Mouse (Mus musculus) neural tube, embryonic 14.5 days (tissue): ENCODE results near the gene Krtap4-2. TPM values are rescaled to one million over a fixed set of nuclear protein-coding genes. Genes with fewer than 3 reads are reported as not detected.
"Not testable (repeated sequence)": the region's sequence is repeated elsewhere in the genome, so short reads cannot be mapped to it uniquely, and the experiment has no call there.

Source experiments
- ATAC-seq: fragments of 200-750 bp; cut with Nextera tagmentation; 2 replicates; pipeline ENCODE4 v1.8.0; 2017; ENCODE audit warnings: low read depth, mild to moderate bottlenecking, moderate TSS enrichment, moderate library complexity
- H3K27ac ChIP-seq: fragments of 300-500 bp; sonication (generic); 2 replicates; pipeline ENCODE4 v1.5.1; 2014; ENCODE audit warnings: low read depth, mild to moderate bottlenecking, control low read depth, low read length, moderate library complexity, mixed read lengths
- H3K27me3 ChIP-seq: fragments of 300-500 bp; sonication (generic); 2 replicates; pipeline ENCODE4 v1.6.1; 2014; ENCODE audit warnings: low read length; ENCODE audit not compliant: control insufficient read depth, insufficient read depth
- H3K36me3 ChIP-seq: fragments of 300-500 bp; sonication (generic); 2 replicates; pipeline ENCODE4 v1.6.1; 2014; ENCODE audit warnings: low read length, mixed read lengths; ENCODE audit not compliant: control insufficient read depth, insufficient read depth
- H3K4me1 ChIP-seq: fragments of 300-500 bp; sonication (generic); 2 replicates; pipeline ENCODE4 v1.6.1; 2014; ENCODE audit warnings: low read length; ENCODE audit not compliant: control insufficient read depth, insufficient read depth
- H3K4me2 ChIP-seq: fragments of 300-500 bp; sonication (generic); 2 replicates; pipeline ENCODE4 v1.6.1; 2014; ENCODE audit warnings: mild to moderate bottlenecking, low read depth, low read length, control low read depth
- H3K4me3 ChIP-seq: fragments of 300-500 bp; sonication (generic); 2 replicates; pipeline ENCODE4 v1.5.1; 2014; ENCODE audit warnings: low read depth, low read length, control low read depth, mixed read lengths
- H3K9ac ChIP-seq: fragments of 300-500 bp; sonication (generic); replicated peaks from 2 replicates; pipeline ENCODE4 v1.6.1; 2014; ENCODE audit warnings: low read depth, mild to moderate bottlenecking, control low read depth, low read length, mixed read lengths
- H3K9me3 ChIP-seq: fragments of 300-500 bp; sonication (generic); 2 replicates; pipeline ENCODE4 v1.6.1; 2016; ENCODE audit warnings: low read length; ENCODE audit not compliant: control insufficient read depth
- WGBS: fragments of 180-500 bp; shearing (Covaris S2); extraction: QIAGEN DNeasy Blood & Tissue Kit; methylation state at CpG from one replicate; pipeline ENCODE4 v1.1.7; 2014; 5-methylcytosine and 5-hydroxymethylcytosine counted together
- polyA plus RNA-seq: library from polyadenylated mRNA; unstranded; fragments of >200 nt; fragmentation: Nextera tagmentation; extraction: Ambion mirVana; gene quantifications from 2 replicates; pipeline ENCODE4 v1.2.1, GENCODE M21; 2014

Krtap4-2 gene
- polyA plus RNA-seq, 1 experiment from 2014 or later: not detected

- H3K4me3 ChIP-seq, H3K27ac ChIP-seq, ATAC-seq, H3K36me3 ChIP-seq, H3K4me2 ChIP-seq, H3K9me3 ChIP-seq, H3K4me1 ChIP-seq, H3K9ac ChIP-seq, H3K27me3 ChIP-seq: not testable (repeated sequence)
- 79% methylated on average over 1 of the region's 2 CpGs for WGBS
Observed at GRCm38 (mm10) chr11:99610089-99610488, 24.8 kb downstream of the Krtap4-2 start, which contains the start of gene Gm11937. Gene Gm11937, minus strand, starts transcription at chr11:99610189.

- no peak for ATAC-seq
- Histone ChIP-seq H3K36me3 (no peaks in the 10 kb centered on the region), H3K9ac (no peak overlapping the region), H3K27ac (no peak overlapping the region), H3K4me2 (no peak overlapping the region), H3K27me3 (no peaks in the 10 kb centered on the region), H3K4me1 (no peaks in the 10 kb centered on the region), H3K9me3 (no peaks in the 10 kb centered on the region), H3K4me3 (no peak overlapping the region)
- WGBS: 81% methylated on average over 1 of the region's 1 CpGs
Observed at GRCm38 (mm10) chr11:99609126-99609525, 25.8 kb downstream of the Krtap4-2 start.

DNA sequence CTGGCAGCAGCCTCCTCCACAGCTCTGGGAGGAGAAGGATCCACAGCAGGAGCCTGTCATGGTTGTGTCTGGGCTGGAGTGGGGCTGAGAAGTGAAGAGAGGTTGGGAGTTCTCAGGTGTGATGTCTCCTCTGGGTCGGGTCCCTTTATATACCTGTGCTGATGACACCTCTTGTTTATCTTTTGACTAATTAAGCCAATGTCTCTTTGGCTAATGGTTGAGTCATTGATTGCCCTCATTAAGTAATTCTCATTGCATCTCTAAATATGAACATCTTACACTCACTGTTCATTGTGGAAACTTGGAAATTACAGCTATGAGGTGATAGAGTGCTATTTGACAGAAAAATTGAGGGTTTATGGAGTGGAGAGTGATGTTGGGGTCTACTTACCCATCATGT lies 31.7 kb downstream of the Krtap4-2 start, which contains the start of gene Gm11938:
Gene Gm11938 (minus strand): TSS at position 101 of the 400 bp plus-strand sequence.
- not testable (repeated sequence) for H3K36me3 ChIP-seq, H3K27me3 ChIP-seq, H3K4me3 ChIP-seq, H3K4me2 ChIP-seq, H3K9me3 ChIP-seq, H3K27ac ChIP-seq, H3K9ac ChIP-seq, ATAC-seq, H3K4me1 ChIP-seq
- WGBS: 70% methylated on average over 1 of the region's 1 CpGs

- not testable (repeated sequence) for H3K4me2 ChIP-seq, H3K36me3 ChIP-seq, H3K9me3 ChIP-seq, H3K9ac ChIP-seq, H3K4me3 ChIP-seq, H3K27me3 ChIP-seq, H3K27ac ChIP-seq, H3K4me1 ChIP-seq, ATAC-seq
- 89% methylated on average over 6 of the region's 6 CpGs for WGBS
Observed at GRCm38 (mm10) chr11:99597742-99598141, 37.1 kb downstream of the Krtap4-2 start, which contains the start of gene Krtap9-3. Gene Krtap9-3, minus strand, starts transcription at chr11:99598105.

DNA sequence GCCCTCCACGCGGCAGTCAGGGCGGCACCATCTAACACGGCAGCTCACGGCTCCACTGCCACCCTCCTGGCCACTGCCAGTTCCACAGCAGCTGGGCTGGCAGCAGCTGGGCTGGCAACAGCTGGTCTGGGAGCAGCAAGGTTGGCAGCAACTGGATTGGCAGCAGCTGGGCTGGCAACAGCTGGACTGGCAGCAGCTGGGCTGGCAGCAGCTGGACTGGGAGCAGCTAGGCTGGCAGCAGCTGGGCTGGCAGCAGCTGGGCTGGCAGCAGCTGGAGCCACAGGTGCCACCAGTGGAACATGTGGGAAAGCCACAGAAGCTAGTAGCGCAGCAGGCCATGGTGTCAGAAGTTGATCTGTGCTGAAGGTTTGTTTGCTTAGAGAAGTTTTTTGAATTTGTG lies 43.9 kb downstream of the Krtap4-2 start, which contains the start of gene Krtap1-3:
Gene Krtap1-3 (minus strand): TSS at position 359 of the 400 bp plus-strand sequence.
- Histone ChIP-seq H3K4me3 (no peak within 1 kb of the TSS), H3K4me1 (no peaks in the 10 kb centered on the region), H3K27ac (no peak within 1 kb of the TSS), H3K36me3 (no peaks in the 10 kb centered on the region), H3K27me3 (no peaks in the 10 kb centered on the region), H3K9me3 (no peaks in the 10 kb centered on the region), H3K9ac (no peak within 1 kb of the TSS), H3K4me2 (no peak within 1 kb of the TSS)
- 81% methylated on average over 6 of the region's 6 CpGs for WGBS
- ATAC-seq: no peak

DNA sequence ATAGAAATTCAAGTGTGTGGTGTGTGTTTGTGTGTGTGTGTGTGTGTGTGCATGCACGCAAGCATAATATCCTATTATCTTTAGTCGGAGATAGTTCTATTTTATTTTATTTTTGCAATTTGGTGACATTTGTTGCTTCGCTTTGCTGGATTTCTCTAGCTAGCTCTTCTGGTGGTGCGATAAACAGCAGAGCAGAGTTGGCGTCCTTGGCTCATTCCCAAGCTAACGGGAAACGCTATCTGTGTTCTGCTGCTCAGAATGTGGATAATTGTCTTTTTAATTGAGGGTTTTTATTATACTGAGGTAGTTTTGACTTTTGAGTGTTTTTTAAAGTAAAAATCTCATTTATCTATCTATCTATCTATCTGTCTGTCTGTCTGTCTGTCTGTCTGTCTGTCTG lies 49.8 kb downstream of the Krtap4-2 start:
- ATAC-seq: no peak
- Histone ChIP-seq H3K27me3 (no peaks in the 10 kb centered on the region), H3K9me3 (no peaks in the 10 kb centered on the region), H3K36me3 (no peaks in the 10 kb centered on the region), H3K27ac (no peak overlapping the region), H3K4me3 (no peak overlapping the region), H3K4me2 (no peak overlapping the region), H3K4me1 (no peaks in the 10 kb centered on the region), H3K9ac (no peak overlapping the region)
- WGBS: 91% methylated on average over 7 of the region's 7 CpGs

Other genes with a start within 250 kb of the Krtap4-2 start
- 33.7 and 39.7 TPM in 2 replicates for gene Krt10, start 245.7 kb downstream of the Krtap4-2 start, polyA plus RNA-seq
- gene Krt12, start 212.8 kb downstream of the Krtap4-2 start, polyA plus RNA-seq: not detected in 2 replicates
- gene Krt20, start 196.9 kb downstream of the Krtap4-2 start, polyA plus RNA-seq: 0.13 TPM in 2 replicates
- 0.22 TPM in 1 of 2 replicates, not detected in the other for gene Krt23, start 141.9 kb downstream of the Krtap4-2 start, polyA plus RNA-seq
- gene Krt39, start 113.7 kb downstream of the Krtap4-2 start, polyA plus RNA-seq: not detected in 2 replicates
- not detected in 2 replicates for gene Krt40, start 91.9 kb downstream of the Krtap4-2 start, polyA plus RNA-seq
- gene Krtap3-3, start 84.2 kb downstream of the Krtap4-2 start, polyA plus RNA-seq: not detected in 2 replicates
- not detected in 2 replicates for gene Krtap3-2, start 78.2 kb downstream of the Krtap4-2 start, polyA plus RNA-seq
- gene Gm11939, start 75.6 kb downstream of the Krtap4-2 start, polyA plus RNA-seq: not detected in 2 replicates
- gene Krtap3-1, start 68.5 kb downstream of the Krtap4-2 start, polyA plus RNA-seq: not detected in 2 replicates
- not detected in 2 replicates for gene Krtap1-5, start 54.1 kb downstream of the Krtap4-2 start, polyA plus RNA-seq
- not detected in 2 replicates for gene Krtap1-4, start 51.4 kb downstream of the Krtap4-2 start, polyA plus RNA-seq
- gene Krtap1-3, start 43.7 kb downstream of the Krtap4-2 start, polyA plus RNA-seq: not detected in 2 replicates
- not detected in 2 replicates for gene Krtap9-3, start 37.0 kb downstream of the Krtap4-2 start, polyA plus RNA-seq
- gene Gm11938, start 31.8 kb downstream of the Krtap4-2 start, polyA plus RNA-seq: not detected in 2 replicates
- not detected in 2 replicates for gene Gm11937, start 24.9 kb downstream of the Krtap4-2 start, polyA plus RNA-seq
- gene Krtap2-4, start 20.2 kb downstream of the Krtap4-2 start, polyA plus RNA-seq: not detected in 2 replicates
- gene Gm11562, start 14.6 kb downstream of the Krtap4-2 start, polyA plus RNA-seq: not detected in 2 replicates
- gene Krtap4-1, start 6.8 kb downstream of the Krtap4-2 start, polyA plus RNA-seq: not detected in 2 replicates
- not detected in 2 replicates for gene Krtap4-7, start 9.0 kb upstream of the Krtap4-2 start, polyA plus RNA-seq
- gene Gm11555, start 15.2 kb upstream of the Krtap4-2 start, polyA plus RNA-seq: not detected in 2 replicates
- gene Gm11563, start 23.9 kb upstream of the Krtap4-2 start, polyA plus RNA-seq: not detected in 2 replicates
- not detected in 2 replicates for gene Krtap4-6, start 30.9 kb upstream of the Krtap4-2 start, polyA plus RNA-seq
- not detected in 2 replicates for gene Gm14190, start 55.7 kb upstream of the Krtap4-2 start, polyA plus RNA-seq
- gene Gm14180, start 99.2 kb upstream of the Krtap4-2 start, polyA plus RNA-seq: not detected in 2 replicates
- not detected in 2 replicates for gene Gm11595, start 137.8 kb upstream of the Krtap4-2 start, polyA plus RNA-seq
- gene Krtap4-8, start 145.6 kb upstream of the Krtap4-2 start, polyA plus RNA-seq: not detected in 2 replicates
- gene Krtap4-9, start 150.1 kb upstream of the Krtap4-2 start, polyA plus RNA-seq: not detected in 2 replicates
- gene Gm11596, start 158.4 kb upstream of the Krtap4-2 start, polyA plus RNA-seq: not detected in 2 replicates
- not detected in 2 replicates for gene Gm11569, start 163.8 kb upstream of the Krtap4-2 start, polyA plus RNA-seq
- gene Gm11554, start 169.4 kb upstream of the Krtap4-2 start, polyA plus RNA-seq: not detected in 2 replicates
- gene Krtap4-13, start 174.8 kb upstream of the Krtap4-2 start, polyA plus RNA-seq: not detected in 2 replicates
- gene Gm11564, start 180.6 kb upstream of the Krtap4-2 start, polyA plus RNA-seq: not detected in 2 replicates
- not detected in 2 replicates for gene 2300003K06Rik, start 203.0 kb upstream of the Krtap4-2 start, polyA plus RNA-seq
- gene Krtap4-16, start 216.5 kb upstream of the Krtap4-2 start, polyA plus RNA-seq: not detected in 2 replicates
- gene Gm11568, start 222.8 kb upstream of the Krtap4-2 start, polyA plus RNA-seq: not detected in 2 replicates
- gene Gm11559, start 229.4 kb upstream of the Krtap4-2 start, polyA plus RNA-seq: not detected in 2 replicates
- not detected in 2 replicates for gene Krtap9-1, start 238.3 kb upstream of the Krtap4-2 start, polyA plus RNA-seq
- gene Gm11567, start 244.1 kb upstream of the Krtap4-2 start, polyA plus RNA-seq: not detected in 2 replicates